Mouse (Mus musculus): ENCODE data around the gene Cmc1.

Gene Cmc1

DNA sequence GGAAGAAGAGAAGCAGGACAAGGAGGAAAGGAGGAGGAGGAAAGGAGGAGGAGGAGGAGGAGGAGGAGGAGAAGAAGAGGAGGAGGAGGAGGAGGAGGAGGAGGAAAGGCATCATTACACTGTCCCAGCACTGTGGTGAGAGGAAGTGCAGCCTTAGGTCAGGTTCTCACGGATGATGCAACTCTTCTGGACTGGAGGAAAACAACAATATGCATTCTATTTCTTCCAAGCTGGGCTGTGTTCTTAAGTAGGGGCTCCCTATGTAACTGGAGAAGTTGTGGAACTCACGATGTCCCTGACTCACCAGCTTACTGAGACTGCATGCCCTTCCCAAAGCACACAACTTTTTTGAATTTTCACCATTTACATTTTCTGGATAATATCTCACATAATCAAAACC is 118.3 kb downstream of the Cmc1 start:
- DNase-seq (ENCODE audit: low read depth, low spot score) = no peak

DNA sequence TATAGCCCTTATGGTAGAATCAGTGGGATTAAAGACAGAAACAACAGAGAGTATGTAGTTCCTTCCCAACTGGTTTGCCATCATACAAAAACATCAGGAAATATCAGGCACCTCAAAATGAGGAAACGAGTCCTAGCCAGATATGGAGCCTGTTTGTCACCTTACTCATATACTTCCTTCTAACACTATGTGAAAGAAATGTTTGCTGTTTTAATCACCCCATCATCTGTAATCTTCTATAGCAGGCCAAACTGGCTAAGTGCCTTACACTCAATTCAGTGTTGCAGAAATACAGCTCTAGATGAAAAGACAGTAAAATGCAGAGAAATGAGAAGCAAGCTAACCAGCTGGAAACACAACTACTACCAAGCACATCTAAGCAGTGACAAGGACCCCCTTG is 119.7 kb downstream of the Cmc1 start:
- no peak for DNase-seq (ENCODE audit: low read depth, low spot score)

DNA sequence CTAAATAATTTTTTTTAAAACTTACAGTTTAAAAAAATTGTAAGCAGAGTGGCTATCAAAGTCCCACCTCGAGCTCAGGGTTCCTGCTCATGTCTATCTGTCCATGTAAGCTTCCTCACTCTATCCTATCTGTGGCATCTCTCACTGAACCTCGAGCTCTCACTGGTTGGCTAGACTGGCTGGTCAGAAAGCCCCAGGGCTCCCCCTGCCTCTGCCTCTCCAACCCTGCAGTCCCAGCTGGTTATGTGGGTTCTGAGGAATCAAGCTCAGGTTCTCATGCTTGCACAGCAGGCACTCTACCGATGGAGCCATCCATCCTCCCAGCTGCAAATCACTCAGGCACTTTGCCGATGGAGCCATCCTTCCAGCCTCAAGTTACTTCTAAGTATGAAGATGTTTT is 120.5 kb downstream of the Cmc1 start:
- DNase-seq (ENCODE audit: low read depth, low spot score) = no peak

DNA sequence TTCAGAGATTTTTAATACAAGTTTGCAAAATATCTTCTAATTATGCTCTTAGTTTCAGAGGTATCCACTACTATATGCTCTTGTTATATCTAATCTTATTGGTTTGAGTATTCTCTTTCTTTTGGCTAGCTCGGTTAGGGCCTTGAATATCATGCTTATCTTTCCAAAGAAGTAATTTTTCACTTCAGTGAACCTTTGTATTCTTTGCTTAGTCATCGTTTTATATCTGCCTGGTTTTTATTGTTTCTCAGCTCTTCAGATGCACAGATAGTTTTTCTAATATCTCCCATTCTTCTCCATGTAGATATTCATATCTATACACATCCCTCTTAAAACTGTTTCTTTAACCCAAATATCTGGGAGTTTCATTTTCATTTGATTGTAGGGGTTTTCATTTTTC is 125.0 kb downstream of the Cmc1 start:
- DNase-seq (ENCODE audit: low read depth, low spot score) = no peak

All from WW6 (cell line).